Mouse (Mus musculus) midbrain, embryonic 14.5 days (tissue): ENCODE measurements at regions not wholly inside any gene's neighbourhood (a gene's known extent, or its start where the extent isn't known, plus 50 kb on each side); places are given as distances from the start of the nearest gene placed in this dataset.

ENCODE experiments used
- ATAC-seq: fragments of 200-750 bp; cut with Nextera tagmentation; 2 replicates; pipeline ENCODE4 v1.8.0; 2017; ENCODE audit warnings: moderate number of reproducible peaks, moderate library complexity; ENCODE audit not compliant: low FRiP score, low TSS enrichment
- DNase-seq: peaks from one replicate; pipeline ENCODE4 v3.0.0-alpha.2; 2015
- H3K27ac ChIP-seq: fragments of 300-500 bp; sonication (generic); replicated peaks from 2 replicates; pipeline ENCODE4 v1.5.1; 2014; ENCODE audit warnings: mild to moderate bottlenecking, low read depth, low read length, moderate library complexity
- H3K27me3 ChIP-seq: fragments of 300-500 bp; sonication (generic); 2 replicates; pipeline ENCODE4 v1.6.1; 2014; ENCODE audit warnings: low read length, control low read depth, mixed read lengths; ENCODE audit not compliant: control insufficient read depth, insufficient read depth
- H3K36me3 ChIP-seq: fragments of 300-500 bp; sonication (generic); 2 replicates; pipeline ENCODE4 v1.6.1; 2014; ENCODE audit warnings: low read length, control low read depth; ENCODE audit not compliant: control insufficient read depth, insufficient read depth
- H3K4me1 ChIP-seq: fragments of 300-500 bp; sonication (generic); 2 replicates; pipeline ENCODE4 v1.6.1; 2014; ENCODE audit warnings: mild to moderate bottlenecking, antibody characterized with exemption, low read length, control low read depth; ENCODE audit not compliant: control insufficient read depth, insufficient read depth
- H3K4me2 ChIP-seq: fragments of 300-500 bp; sonication (generic); 2 replicates; pipeline ENCODE4 v1.6.1; 2014; ENCODE audit warnings: mild to moderate bottlenecking, low read length, moderate library complexity
- H3K4me3 ChIP-seq: fragments of 300-500 bp; sonication (generic); replicated peaks from 2 replicates; pipeline ENCODE4 v1.5.1; 2014; ENCODE audit warnings: low read depth, low read length
- H3K9ac ChIP-seq: fragments of 300-500 bp; sonication (generic); replicated peaks from 2 replicates; pipeline ENCODE4 v1.6.1; 2014; ENCODE audit warnings: mild to moderate bottlenecking, low read length, moderate library complexity
- H3K9me3 ChIP-seq: fragments of 300-500 bp; sonication (generic); 2 replicates; pipeline ENCODE4 v1.6.1; 2016; ENCODE audit warnings: low read length, control low read depth, mixed read lengths; ENCODE audit not compliant: control insufficient read depth
- WGBS: fragments of 180-500 bp; shearing (Covaris S2); extraction: QIAGEN DNeasy Blood & Tissue Kit; methylation state at CpG from one replicate; pipeline ENCODE4 v1.1.7; 2014; 5-methylcytosine and 5-hydroxymethylcytosine counted together

DNA sequence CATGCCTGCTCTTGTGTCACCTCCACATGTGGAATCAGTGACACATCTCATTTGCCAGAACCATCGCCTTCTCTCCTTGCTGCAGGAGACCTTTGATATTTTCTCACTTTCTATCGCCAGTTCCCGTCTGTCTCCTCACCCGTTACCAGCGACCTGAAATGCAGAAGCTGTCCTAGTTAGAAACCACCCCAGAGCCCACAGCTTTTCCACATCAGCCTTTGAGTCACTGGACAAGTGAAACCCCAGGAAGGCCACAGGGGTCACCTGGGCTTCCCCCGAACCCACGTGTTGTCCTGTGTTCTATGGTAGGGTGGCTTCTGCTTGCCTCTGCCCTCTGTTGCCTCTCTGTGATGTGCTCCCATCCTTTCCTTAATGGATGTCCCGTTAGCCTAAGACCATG, 149.7 kb downstream of the 4933412E24Rik start:
- WGBS: 91% methylated on average over 8 of the region's 8 CpGs
- Histone ChIP-seq H3K9ac (no peak overlapping the region), H3K4me3 (no peak overlapping the region), H3K4me1 (no peaks in the 10 kb centered on the region), H3K36me3 (no peaks in the 10 kb centered on the region), H3K27me3 (no peaks in the 10 kb centered on the region), H3K4me2 (no peak overlapping the region), H3K9me3 (no peaks in the 10 kb centered on the region), H3K27ac (no peak overlapping the region)
- ATAC-seq (no peak), DNase-seq (no peak)

DNA sequence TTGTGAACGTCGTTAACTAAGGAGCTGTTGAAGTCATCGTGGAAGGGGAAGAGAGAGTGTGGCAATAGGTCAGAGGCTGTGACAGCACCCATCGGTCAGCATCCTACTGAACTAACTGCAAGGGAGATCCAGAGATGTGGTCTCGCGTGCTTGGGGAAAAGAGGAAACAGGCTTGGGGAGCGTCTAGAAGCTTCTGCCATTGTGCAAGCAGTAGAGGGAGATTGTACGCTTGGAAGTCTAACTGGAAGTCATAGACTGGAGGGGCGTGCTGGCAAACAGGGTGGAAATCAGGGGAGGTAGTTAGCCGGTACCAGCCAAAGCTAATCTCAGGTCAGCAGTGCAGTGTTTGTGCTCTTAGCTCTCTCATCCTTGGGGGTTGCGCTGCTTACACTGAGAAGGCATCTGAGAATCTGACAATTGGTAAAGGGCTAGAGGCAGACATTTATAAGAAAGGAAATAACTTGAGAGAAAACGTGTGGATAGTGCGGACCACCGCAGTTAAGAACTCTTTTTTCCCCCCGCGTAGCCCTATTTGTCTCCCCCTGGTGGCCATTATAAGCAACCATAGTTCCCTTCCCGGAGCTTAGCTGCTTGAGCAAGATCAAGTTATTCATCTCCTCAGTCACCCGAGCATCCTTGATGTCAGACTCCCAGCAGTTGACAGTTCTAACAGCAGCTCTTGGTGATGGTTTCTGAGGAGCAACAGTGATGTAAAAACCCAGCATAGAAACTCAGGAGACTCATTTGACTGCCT, 151.5 kb downstream of the 4933412E24Rik start:
- no peaks in the 10 kb centered on the region for H3K9me3 ChIP-seq
- H3K4me2 ChIP-seq: no peak overlapping the region
- H3K9ac ChIP-seq: no peak overlapping the region
- DNase-seq (peak; percentile 84), ATAC-seq (no peak)
- H3K36me3 ChIP-seq: no peaks in the 10 kb centered on the region
- no peaks in the 10 kb centered on the region for H3K27me3 ChIP-seq
- H3K27ac ChIP-seq: no peak overlapping the region
- 54% methylated on average over 18 of the region's 18 CpGs for WGBS
- H3K4me3 ChIP-seq: no peak overlapping the region
- no peaks in the 10 kb centered on the region for H3K4me1 ChIP-seq

DNA sequence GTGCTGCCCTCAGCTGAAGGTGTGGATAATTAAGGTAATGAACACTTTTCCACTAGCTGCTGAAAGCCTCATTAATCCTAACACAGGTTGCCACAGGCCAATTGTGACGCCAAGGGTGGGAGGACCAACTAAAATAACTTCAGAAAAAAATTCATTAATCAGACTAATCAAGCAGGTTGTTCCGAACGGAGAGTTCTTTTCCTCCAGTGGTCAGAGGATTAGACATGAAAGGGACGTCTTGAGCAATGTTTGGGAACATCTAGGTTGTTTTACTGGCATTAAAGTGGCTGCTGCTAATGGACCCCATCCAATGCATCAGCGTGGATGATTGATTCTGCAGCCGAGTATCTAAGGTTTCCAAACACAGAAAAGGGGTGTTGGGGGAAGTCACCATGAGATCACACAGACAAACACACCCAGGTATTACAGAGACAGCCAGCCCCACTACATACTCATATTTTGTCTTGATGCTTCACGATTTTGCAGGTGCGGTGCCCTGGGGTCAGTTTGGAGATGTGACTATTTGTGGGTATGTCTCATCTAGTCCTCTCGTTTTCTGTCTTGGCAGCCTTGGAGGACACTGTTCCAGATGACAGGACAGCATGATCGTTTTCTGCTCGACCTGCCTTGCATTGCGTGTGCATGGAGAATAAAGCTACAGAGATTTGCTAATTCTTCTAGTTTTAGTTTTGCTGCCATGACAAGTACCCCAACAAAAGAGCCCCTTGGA, 164.0 kb downstream of the 4933412E24Rik start:
- no peak overlapping the region for H3K9ac ChIP-seq
- H3K4me2 ChIP-seq: no peak overlapping the region
- H3K4me1 ChIP-seq: no peaks in the 10 kb centered on the region
- no peak overlapping the region for H3K4me3 ChIP-seq
- 78% methylated on average over 12 of the region's 12 CpGs for WGBS
- 0 out of 2 replicates have a peak, but pooled peaks cover 3% of the 10 kb centered on the region for H3K9me3 ChIP-seq
- no peak for ATAC-seq
- H3K36me3 ChIP-seq: no peaks in the 10 kb centered on the region
- no peak overlapping the region for H3K27ac ChIP-seq
- DNase-seq: no peak
- no peaks in the 10 kb centered on the region for H3K27me3 ChIP-seq

DNA sequence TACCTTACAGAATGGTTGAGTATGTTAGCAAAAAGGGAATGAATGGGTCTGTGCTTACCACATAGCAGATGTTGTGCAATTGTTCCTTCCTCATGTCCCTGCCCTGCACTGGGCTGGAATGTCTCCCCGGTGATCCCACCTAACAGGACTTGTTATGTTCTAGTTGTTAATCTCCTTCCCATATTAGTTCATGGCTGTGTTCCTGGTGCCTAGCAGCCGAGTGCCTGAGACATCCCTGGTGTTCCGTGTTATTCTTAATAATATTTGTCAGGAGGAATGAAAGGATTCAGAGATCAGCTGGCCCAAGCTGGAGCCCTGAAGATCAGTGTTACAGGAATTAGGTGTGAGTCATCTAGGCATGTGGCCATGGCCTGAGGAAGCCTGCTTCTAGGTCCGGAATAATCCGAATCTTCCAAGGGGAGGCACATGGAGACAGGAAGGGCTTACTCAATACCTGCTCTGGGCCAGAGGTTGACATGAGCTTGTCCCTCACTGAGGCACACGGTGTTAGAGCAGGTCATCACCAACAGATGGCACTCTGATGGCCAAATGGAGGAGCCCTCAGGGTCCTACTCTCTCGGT, 171.2 kb downstream of the 4933412E24Rik start:
- H3K36me3 ChIP-seq: no peaks in the 10 kb centered on the region
- H3K27me3 ChIP-seq: no peaks in the 10 kb centered on the region
- no peaks in the 10 kb centered on the region for H3K4me1 ChIP-seq
- 0 out of 2 replicates have a peak, but pooled peaks cover 3% of the 10 kb centered on the region for H3K9me3 ChIP-seq
- ATAC-seq (no peak), DNase-seq (no peak)
- no peak overlapping the region for H3K4me2 ChIP-seq
- H3K9ac ChIP-seq: no peak overlapping the region
- H3K27ac ChIP-seq: no peak overlapping the region
- no peak overlapping the region for H3K4me3 ChIP-seq
- 82% methylated on average over 7 of the region's 7 CpGs for WGBS

DNA sequence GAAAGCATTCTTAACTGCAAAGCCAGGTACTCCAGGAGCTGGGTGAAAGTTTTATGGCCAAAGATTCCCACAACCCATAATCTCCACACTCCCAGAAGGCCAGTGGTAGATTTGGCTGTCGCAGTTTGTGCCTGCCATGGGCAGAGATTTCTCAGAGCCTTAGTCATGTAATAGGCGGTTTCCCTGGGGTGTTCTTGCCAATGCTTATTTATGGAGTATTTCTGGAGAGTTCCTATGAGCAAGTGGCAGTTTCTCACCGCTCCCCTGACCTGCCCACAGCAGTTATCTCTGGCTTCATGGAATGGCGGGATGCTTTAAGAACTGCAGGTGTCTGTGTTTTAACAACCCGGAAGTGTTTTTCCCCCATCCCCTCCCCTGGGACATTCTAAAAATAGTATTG, 179.8 kb downstream of the 4933412E24Rik start:
- ATAC-seq: no peak
- 90% methylated on average over 5 of the region's 5 CpGs for WGBS

DNA sequence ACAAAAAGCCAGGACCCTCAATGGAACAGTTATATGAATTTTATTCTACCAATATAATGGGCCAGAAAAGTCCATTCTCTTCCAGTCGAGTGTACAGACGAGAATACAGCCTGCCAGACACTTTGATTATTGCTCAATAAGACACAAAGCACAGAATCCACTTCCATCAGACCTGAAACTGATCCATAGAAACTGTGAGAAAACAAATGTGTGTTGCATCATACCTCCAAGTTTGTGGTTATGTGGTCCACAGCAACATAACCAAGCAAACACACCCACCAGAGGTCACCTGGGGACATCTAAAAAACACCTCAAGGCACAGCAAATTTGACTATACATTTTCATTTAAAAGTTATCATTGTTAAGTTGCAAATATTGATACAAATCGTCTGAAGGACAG, 183.2 kb downstream of the 4933412E24Rik start:
- H3K9ac ChIP-seq: no peak overlapping the region
- H3K4me1 ChIP-seq: no peaks in the 10 kb centered on the region
- no peaks in the 10 kb centered on the region for H3K9me3 ChIP-seq
- no peak for ATAC-seq
- no peak overlapping the region for H3K4me2 ChIP-seq
- WGBS: 83% methylated on average over 3 of the region's 3 CpGs
- no peaks in the 10 kb centered on the region for H3K27me3 ChIP-seq
- no peaks in the 10 kb centered on the region for H3K36me3 ChIP-seq
- H3K27ac ChIP-seq: no peak overlapping the region
- H3K4me3 ChIP-seq: no peak overlapping the region
- DNase-seq: no peak

More for the DNA sequence above, 179.8 kb downstream of the 4933412E24Rik start:
- H3K9me3 ChIP-seq: no peaks in the 10 kb centered on the region
- no peak overlapping the region for H3K9ac ChIP-seq
- H3K4me3 ChIP-seq: no peak overlapping the region
- H3K4me1 ChIP-seq: no peaks in the 10 kb centered on the region
- no peaks in the 10 kb centered on the region for H3K27me3 ChIP-seq
- H3K36me3 ChIP-seq: no peaks in the 10 kb centered on the region
- DNase-seq: no peak
- no peak overlapping the region for H3K4me2 ChIP-seq
- no peak overlapping the region for H3K27ac ChIP-seq

DNA sequence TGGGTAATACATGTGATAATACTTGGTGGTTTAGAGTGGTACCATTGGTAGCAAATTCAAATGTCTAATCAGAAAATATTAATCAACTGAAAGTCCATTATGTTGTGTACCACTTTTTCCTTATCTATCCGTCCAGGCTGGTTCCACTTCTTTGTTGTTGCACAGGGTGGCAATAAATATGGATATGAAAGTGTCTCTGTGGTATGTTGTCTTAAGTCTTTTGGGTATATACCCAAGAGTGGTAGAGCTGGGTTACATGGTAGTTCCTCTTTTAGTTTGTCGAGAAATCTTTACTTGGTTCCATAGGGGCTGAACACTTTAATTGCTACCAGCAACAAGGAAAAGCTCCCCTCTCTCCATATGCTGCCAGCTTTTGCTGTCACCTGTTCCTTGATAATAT, 184.9 kb downstream of the 4933412E24Rik start:
- Histone ChIP-seq H3K4me2 (no peak overlapping the region), H3K4me3 (no peak overlapping the region), H3K4me1 (no peaks in the 10 kb centered on the region), H3K9ac (no peak overlapping the region), H3K27me3 (no peaks in the 10 kb centered on the region), H3K36me3 (no peaks in the 10 kb centered on the region), H3K27ac (no peak overlapping the region), H3K9me3 (no peaks in the 10 kb centered on the region)
- 88% methylated on average over 2 of the region's 2 CpGs for WGBS
- DNase-seq: no peak
- no peak for ATAC-seq

DNA sequence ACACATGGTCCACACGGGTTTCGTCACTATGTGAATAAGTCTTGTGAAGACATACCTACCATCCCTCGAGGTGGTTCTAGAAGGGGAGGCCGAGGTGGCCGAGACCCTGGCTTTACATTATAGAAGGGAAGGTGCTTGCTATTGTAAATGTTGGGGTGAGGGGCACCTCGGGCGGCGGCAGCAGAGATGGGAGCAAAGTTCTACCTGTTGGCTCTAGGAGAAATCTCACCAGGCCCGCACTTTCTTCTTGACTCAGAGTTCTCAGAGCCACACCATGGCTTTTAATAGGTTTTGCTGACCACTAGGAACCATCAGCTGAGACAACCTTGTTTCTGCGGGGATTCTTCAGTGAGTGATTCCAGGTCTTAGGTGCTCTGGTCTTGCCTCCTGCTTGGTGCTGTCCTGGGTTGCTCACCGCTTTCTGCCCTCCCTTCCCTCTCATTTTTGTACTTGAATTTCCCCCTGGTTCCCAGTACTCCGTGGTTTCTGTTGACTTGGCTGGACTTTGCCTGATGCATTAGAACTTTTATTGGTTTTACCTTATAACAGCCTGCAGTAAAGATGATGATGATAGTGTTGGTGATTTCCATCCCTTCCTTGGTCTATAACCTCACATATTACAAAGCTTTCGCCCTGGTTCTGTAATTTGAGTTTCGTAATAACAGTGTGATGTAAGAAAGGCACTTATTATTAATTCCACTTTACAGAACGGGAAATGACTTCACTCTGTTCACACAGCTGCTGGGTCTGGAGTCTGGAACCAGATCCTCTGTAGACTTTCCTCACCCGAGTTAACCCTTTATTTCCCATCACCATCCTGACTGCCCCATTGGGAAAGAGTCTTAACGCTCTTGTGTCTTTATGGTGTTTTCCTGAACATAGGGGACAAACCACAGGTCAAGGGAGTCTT, 185.6 kb downstream of the 4933412E24Rik start:
- DNase-seq: no peak
- Histone ChIP-seq H3K27ac (no peak overlapping the region), H3K4me2 (no peak overlapping the region), H3K9me3 (no peaks in the 10 kb centered on the region), H3K9ac (no peak overlapping the region), H3K4me3 (no peak overlapping the region), H3K4me1 (no peaks in the 10 kb centered on the region), H3K36me3 (no peaks in the 10 kb centered on the region), H3K27me3 (no peaks in the 10 kb centered on the region)
- no peak for ATAC-seq
- WGBS: 87% methylated on average over 17 of the region's 17 CpGs
